Mouse (Mus musculus) C2C12 (cell line): ENCODE results near the gene Saal1.

ENCODE experiments used
- CEBPB ChIP-seq: IDR thresholded peaks from one replicate; pipeline ENCODE4 v1.6.1; 2011; ENCODE audit warnings: low read depth, mild to moderate bottlenecking, control low read depth, moderate library complexity
- CTCF ChIP-seq: IDR thresholded peaks from one replicate; pipeline ENCODE4 v1.5.1; 2011; ENCODE audit not compliant: control insufficient read depth, insufficient read depth, insufficient read length
- FOSL1 ChIP-seq: IDR thresholded peaks from one replicate; pipeline ENCODE4 v1.8.0; 2011; ENCODE audit warnings: mild to moderate bottlenecking, low read length; ENCODE audit not compliant: poor library complexity, insufficient read depth, severe bottlenecking
- MYOD1 ChIP-seq: IDR thresholded peaks from one replicate; pipeline ENCODE4 v1.6.1; 2011; ENCODE audit warnings: low read depth; ENCODE audit not compliant: control insufficient read depth, insufficient read length

DNA sequence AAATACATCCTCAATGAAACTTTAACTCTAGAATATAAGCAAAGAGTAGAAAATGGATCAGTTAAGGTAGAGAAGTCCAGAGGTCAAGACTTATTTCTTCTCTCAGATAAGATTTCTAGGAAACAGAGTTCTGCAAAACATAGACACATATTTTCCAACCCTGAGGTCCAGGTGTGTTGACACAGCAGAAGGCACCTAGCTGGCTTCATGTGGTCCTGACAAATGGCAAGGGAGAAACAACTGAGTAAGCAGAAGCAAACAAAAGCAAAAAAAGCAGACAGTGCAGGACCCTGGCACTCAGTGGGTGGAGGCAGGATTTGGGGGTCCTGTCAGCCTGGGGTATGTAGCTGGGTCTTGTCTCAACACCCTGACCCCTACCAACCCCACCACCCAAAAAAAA is 29.7 kb downstream of the Saal1 start:
- TF ChIP-seq CTCF, result no peak
- TF ChIP-seq CEBPB, result no peak
- TF ChIP-seq MYOD1, result no peak
- no peak for TF ChIP-seq FOSL1
